Mouse (Mus musculus) layer of hippocampus, adult 2 months (tissue): ENCODE measurements around the gene Fam107b. TPM values are rescaled to one million over a fixed set of nuclear protein-coding genes. Genes with fewer than 3 reads are reported as not detected.

ENCODE experiments used
- DNase-seq, 2 experiments: peaks; one replicate each; pipeline ENCODE4 v3.0.0; 2022; ENCODE audit warnings: low spot score in 2 of 2
- H3K27ac ChIP-seq: fragments of 200-600 bp; 2 replicates; pipeline ENCODE4 v1.8.1; 2022
- H3K4me3 ChIP-seq: fragments of 200-600 bp; 2 replicates; pipeline ENCODE4 v1.8.1; 2022; ENCODE audit warnings: mild to moderate bottlenecking
- CTCF ChIP-seq: fragments of 200-600 bp; conservative IDR thresholded peaks from 2 replicates; pipeline ENCODE4 v1.8.1; 2022; ENCODE audit warnings: antibody characterized with exemption, mild to moderate bottlenecking, moderate library complexity
- total RNA-seq, 2 experiments: library from RNA; stranded (reverse); gene quantifications; 2 replicates each; pipeline ENCODE4 v1.2.3; 2021

The Fam107b gene
- total RNA-seq, 2 experiments from 2014 or later, result 11.4 to 20.1 TPM

GRCm38 (mm10) chr2:3816142-3816609 is 245.9 kb downstream of the Fam107b start:
- TF ChIP-seq CTCF, result peak; percentile 80
- H3K27ac ChIP-seq, result peak overlapping the region; percentile 92
- H3K4me3 ChIP-seq, result no peak overlapping the region
- peak; percentile 58 to 86 for DNase-seq

GRCm38 (mm10) chr2:3817626-3818025 is 247.3 kb downstream of the Fam107b start:
- TF ChIP-seq CTCF, result no peak
- no peak overlapping the region for H3K4me3 ChIP-seq
- H3K27ac ChIP-seq, result peak overlapping the region; percentile 54
- DNase-seq, result peak in 1 of 2 experiments; percentile 50

GRCm38 (mm10) chr2:3822483-3823455 is 252.5 kb downstream of the Fam107b start:
- no peak for TF ChIP-seq CTCF
- Histone ChIP-seq H3K4me3 (no peak overlapping the region), H3K27ac (no peak overlapping the region)
- DNase-seq, result no peak

Other genes starting within 250 kb of the Fam107b start
- 10 to 100 TPM; 10.2 to 10.5 TPM for gene Rpp38, start 237.8 kb upstream of the Fam107b start, total RNA-seq
- gene Acbd7, start 234.3 kb upstream of the Fam107b start, total RNA-seq, result 1 to 10 TPM; 1.0 to 2.1 TPM
- gene Olah, start 173.3 kb upstream of the Fam107b start, total RNA-seq, result not detected
- gene Meig1, start 147.8 kb upstream of the Fam107b start, total RNA-seq, result 1 to 10 TPM; 4.9 to 5.0 TPM
- 10 to 100 TPM; 11.8 to 12.7 TPM for gene Dclre1c, start 146.4 kb upstream of the Fam107b start, total RNA-seq
- 1 to 10 TPM; 3.0 to 3.4 TPM for gene Suv39h2, start 95.5 kb upstream of the Fam107b start, total RNA-seq
- 1 to 10 TPM; 4.8 to 6.2 TPM for gene Gm45902, start 57.7 kb upstream of the Fam107b start, total RNA-seq
- gene Hspa14, start 57.7 kb upstream of the Fam107b start, total RNA-seq, result 10 to 100 TPM; 54.2 to 58.8 TPM
- gene Cdnf, start 57.5 kb upstream of the Fam107b start, total RNA-seq, result under 1 TPM; 0.59 to 0.61 TPM